Mouse (Mus musculus): Measurements from ENCODE around the gene Slc33a1.

The Slc33a1 gene

DNA sequence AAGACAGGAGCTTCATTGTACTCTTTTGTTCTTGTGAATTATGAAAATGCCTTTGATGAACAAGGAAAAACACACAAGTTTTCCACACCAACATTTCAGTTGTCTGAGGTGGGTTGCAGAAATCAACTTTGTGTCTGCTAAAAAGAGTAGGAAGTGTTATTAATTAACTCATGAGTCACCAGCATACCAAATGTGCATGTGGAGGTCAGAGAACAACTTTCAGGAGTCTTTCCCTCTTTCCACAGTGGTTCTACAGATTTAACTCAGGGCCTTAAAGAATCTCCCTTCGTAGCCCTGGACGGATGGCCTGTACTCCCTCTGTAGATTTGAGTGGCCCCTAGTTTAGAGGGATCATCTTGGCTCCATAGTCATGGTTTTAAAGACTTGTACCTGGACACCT is 60.4 kb downstream of the Slc33a1 start:
- H3K4me3 ChIP-seq (replicated peaks; ENCODE audit: low read length), result no peak overlapping the region
- no peak for TF ChIP-seq CTCF (conservative IDR thresholded peaks at IDR 0.05; ENCODE audit: low read length)
- TF ChIP-seq POU5F1 (IDR thresholded peaks at IDR 0.05; ENCODE audit: borderline replicate concordance, low read length), result no peak
- no peak for TF ChIP-seq NANOG (IDR thresholded peaks at IDR 0.05; ENCODE audit: borderline replicate concordance, low read length)
- peaks cover 27% of the 10 kb centered on the region for H3K4me1 ChIP-seq (replicated peaks; ENCODE audit: low read depth, low read length)
- H3K9me3 ChIP-seq (ENCODE audit: low read length), result no peaks in the 10 kb centered on the region
- no peaks in the 10 kb centered on the region for H3K36me3 ChIP-seq (ENCODE audit: insufficient read depth, low read length)
- peaks cover 9% of the 10 kb centered on the region for H3K27me3 ChIP-seq (ENCODE audit: insufficient read depth, low read length)

DNA sequence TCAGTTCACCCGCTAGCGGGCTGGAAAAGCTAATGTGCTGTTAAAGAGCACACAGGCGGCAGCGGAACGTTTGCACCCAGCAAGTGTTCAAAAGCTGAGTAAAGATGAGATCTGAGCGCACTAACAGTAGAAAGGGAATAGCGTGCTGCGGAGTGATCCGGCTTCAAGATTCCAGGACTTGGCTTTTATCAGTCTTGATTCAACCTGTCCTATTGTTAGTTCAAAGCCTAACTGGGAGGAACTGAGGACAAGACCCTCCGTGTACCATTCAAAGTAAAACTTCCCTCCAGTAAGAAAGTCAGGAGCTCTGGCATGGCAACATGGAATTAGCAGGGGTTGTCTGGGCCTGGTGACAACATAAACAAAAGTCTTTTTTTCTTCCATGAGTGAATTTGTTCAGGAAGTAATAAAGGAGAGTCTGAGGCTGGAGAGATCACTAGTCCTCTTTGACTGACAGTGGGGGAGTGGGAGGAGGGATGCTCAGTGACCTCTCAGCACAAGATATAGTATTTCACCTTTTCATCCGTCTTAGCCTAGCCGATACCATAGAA is 64.5 kb downstream of the Slc33a1 start:
- Histone ChIP-seq H3K4me1 (replicated peaks; ENCODE audit: low read depth, low read length) (peaks cover 29% of the 10 kb centered on the region), H3K9me3 (ENCODE audit: low read length) (no peaks in the 10 kb centered on the region), H3K27me3 (ENCODE audit: insufficient read depth, low read length) (peaks cover 4% of the 10 kb centered on the region; the same call in 1 of the 2 replicates), H3K36me3 (ENCODE audit: insufficient read depth, low read length) (no peaks in the 10 kb centered on the region), H3K4me3 (replicated peaks; ENCODE audit: low read length) (peak overlapping the region; percentile 92)
- TF ChIP-seq POU5F1 (IDR thresholded peaks at IDR 0.05; ENCODE audit: borderline replicate concordance, low read length) (no peak), CTCF (conservative IDR thresholded peaks at IDR 0.05; ENCODE audit: low read length) (no peak), NANOG (IDR thresholded peaks at IDR 0.05; ENCODE audit: borderline replicate concordance, low read length) (no peak)

GRCm38 (mm10) chr3:63899309-63899695 is 65.3 kb downstream of the Slc33a1 start, which contains the start of gene Plch1:
Plch1 (minus strand) TSS chr3:63899472.
- Histone ChIP-seq H3K27me3 (ENCODE audit: insufficient read depth, low read length) (peaks cover 4% of the 10 kb centered on the region; the same call in 1 of the 2 replicates), H3K4me3 (replicated peaks; ENCODE audit: low read length) (peak within 1 kb of the TSS; percentile 92), H3K36me3 (ENCODE audit: insufficient read depth, low read length) (no peaks in the 10 kb centered on the region), H3K4me1 (replicated peaks; ENCODE audit: low read depth, low read length) (peaks cover 22% of the 10 kb centered on the region), H3K9me3 (ENCODE audit: low read length) (no peaks in the 10 kb centered on the region)
- TF ChIP-seq CTCF (conservative IDR thresholded peaks at IDR 0.05; ENCODE audit: low read length), result no peak
- TF ChIP-seq NANOG (IDR thresholded peaks at IDR 0.05; ENCODE audit: borderline replicate concordance, low read length), result no peak
- no peak for TF ChIP-seq POU5F1 (IDR thresholded peaks at IDR 0.05; ENCODE audit: borderline replicate concordance, low read length)

DNA sequence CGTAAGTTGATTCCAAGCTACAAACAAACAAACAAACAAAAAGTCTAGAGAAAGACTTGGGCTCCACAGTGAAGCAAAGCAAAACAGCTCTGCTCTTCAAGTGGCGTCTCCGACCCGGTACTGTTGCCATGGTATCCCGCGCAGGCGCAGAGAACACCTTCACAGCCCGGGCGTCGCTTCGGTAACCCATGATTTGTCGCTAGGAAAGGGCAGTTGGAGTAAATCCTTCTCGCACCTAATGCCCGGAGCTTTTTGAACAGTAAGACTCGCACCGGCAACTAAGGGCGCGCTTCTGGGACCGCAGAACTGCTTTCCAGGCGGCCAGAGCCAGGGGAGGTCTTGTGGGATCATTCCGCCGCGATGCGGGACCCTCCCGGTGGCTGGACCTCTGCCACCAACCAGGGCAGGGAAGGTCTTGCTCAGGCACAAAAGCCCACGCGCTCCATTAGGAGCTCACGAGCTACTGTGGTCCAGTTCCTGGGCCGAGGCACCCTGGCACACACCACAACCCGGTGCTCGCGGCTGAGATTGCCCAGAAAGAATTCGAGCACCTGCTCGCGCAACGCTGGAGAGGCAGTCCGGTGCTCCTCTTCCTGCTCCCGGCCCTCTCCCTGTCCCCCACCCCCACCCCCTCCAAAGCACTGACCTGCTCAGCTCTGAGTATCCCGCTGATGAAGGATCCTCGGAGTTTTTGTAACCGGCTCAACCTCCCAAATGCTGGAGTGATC is 65.8 kb downstream of the Slc33a1 start:
- H3K27me3 ChIP-seq (ENCODE audit: insufficient read depth, low read length), result peaks cover 4% of the 10 kb centered on the region; the same call in 1 of the 2 replicates
- TF ChIP-seq NANOG (IDR thresholded peaks at IDR 0.05; ENCODE audit: borderline replicate concordance, low read length) (no peak), CTCF (conservative IDR thresholded peaks at IDR 0.05; ENCODE audit: low read length) (no peak), POU5F1 (IDR thresholded peaks at IDR 0.05; ENCODE audit: borderline replicate concordance, low read length) (no peak)
- peaks cover 19% of the 10 kb centered on the region for H3K4me1 ChIP-seq (replicated peaks; ENCODE audit: low read depth, low read length)
- H3K9me3 ChIP-seq (ENCODE audit: low read length), result no peaks in the 10 kb centered on the region
- H3K36me3 ChIP-seq (ENCODE audit: insufficient read depth, low read length), result no peaks in the 10 kb centered on the region
- peak overlapping the region; percentile 92 for H3K4me3 ChIP-seq (replicated peaks; ENCODE audit: low read length)

- TF ChIP-seq CTCF (conservative IDR thresholded peaks at IDR 0.05; ENCODE audit: low read length) (no peak), NANOG (IDR thresholded peaks at IDR 0.05; ENCODE audit: borderline replicate concordance, low read length) (no peak), POU5F1 (IDR thresholded peaks at IDR 0.05; ENCODE audit: borderline replicate concordance, low read length) (no peak)
- no peak overlapping the region for H3K4me3 ChIP-seq (replicated peaks; ENCODE audit: low read length)
Measured at GRCm38 (mm10) chr3:63897177-63897576, 67.4 kb downstream of the Slc33a1 start.

DNA sequence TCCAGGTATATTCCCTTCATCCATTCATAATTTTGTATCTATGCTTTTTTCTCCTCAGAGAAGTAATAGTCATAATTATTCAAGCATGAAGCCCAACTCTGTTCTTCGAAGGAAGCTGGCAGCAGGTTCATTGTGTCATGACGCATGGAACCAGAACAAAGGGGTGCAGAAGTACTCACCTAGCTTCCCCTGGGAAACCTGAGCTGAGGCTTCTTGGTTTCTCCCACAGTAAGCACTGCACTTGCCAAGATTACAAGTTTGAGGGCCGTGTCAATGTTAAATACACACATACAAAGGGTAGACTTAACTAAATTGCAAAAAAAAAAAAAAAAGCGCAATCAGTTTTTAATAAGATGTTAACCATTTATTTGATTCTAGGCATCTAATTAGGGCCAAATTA is 68.3 kb downstream of the Slc33a1 start:
- TF ChIP-seq CTCF (conservative IDR thresholded peaks at IDR 0.05; ENCODE audit: low read length) (no peak), POU5F1 (IDR thresholded peaks at IDR 0.05; ENCODE audit: borderline replicate concordance, low read length) (no peak), NANOG (IDR thresholded peaks at IDR 0.05; ENCODE audit: borderline replicate concordance, low read length) (no peak)
- Histone ChIP-seq H3K4me1 (replicated peaks; ENCODE audit: low read depth, low read length) (peaks cover 19% of the 10 kb centered on the region), H3K36me3 (ENCODE audit: insufficient read depth, low read length) (no peaks in the 10 kb centered on the region), H3K4me3 (replicated peaks; ENCODE audit: low read length) (no peak overlapping the region), H3K27me3 (ENCODE audit: insufficient read depth, low read length) (0 out of 2 replicates have a peak, but pooled peaks cover under 1% of the 10 kb centered on the region), H3K9me3 (ENCODE audit: low read length) (no peaks in the 10 kb centered on the region)

More at GRCm38 (mm10) chr3:63897177-63897576, 67.4 kb downstream of the Slc33a1 start:
- Histone ChIP-seq H3K27me3 (ENCODE audit: insufficient read depth, low read length) (peaks cover 4% of the 10 kb centered on the region; the same call in 1 of the 2 replicates), H3K9me3 (ENCODE audit: low read length) (no peaks in the 10 kb centered on the region), H3K4me1 (replicated peaks; ENCODE audit: low read depth, low read length) (peaks cover 19% of the 10 kb centered on the region), H3K36me3 (ENCODE audit: insufficient read depth, low read length) (no peaks in the 10 kb centered on the region)

DNA sequence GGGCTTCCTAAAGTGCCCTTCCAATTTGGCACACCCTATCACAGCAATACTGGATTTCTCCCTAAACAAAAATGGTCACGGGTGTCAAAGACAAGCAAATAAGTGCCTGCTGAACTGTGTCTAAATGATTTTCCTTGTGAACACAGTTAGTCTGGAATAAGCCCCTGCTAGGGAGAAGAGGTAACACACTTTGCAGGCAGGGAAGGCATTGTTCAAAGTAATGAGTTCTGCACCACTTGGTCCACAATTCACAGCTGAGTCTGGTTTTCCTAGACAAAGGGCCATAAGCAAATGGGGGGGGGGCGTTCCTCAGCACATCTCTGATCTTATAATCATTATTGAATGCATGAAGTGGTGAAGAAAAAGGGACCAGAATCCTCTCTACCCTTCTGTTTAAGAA is 68.8 kb downstream of the Slc33a1 start:
- no peak overlapping the region for H3K4me3 ChIP-seq (replicated peaks; ENCODE audit: low read length)
- TF ChIP-seq POU5F1 (IDR thresholded peaks at IDR 0.05; ENCODE audit: borderline replicate concordance, low read length) (no peak), CTCF (conservative IDR thresholded peaks at IDR 0.05; ENCODE audit: low read length) (no peak), NANOG (IDR thresholded peaks at IDR 0.05; ENCODE audit: borderline replicate concordance, low read length) (no peak)
- peaks cover 19% of the 10 kb centered on the region for H3K4me1 ChIP-seq (replicated peaks; ENCODE audit: low read depth, low read length)
- no peaks in the 10 kb centered on the region for H3K27me3 ChIP-seq (ENCODE audit: insufficient read depth, low read length)
- H3K36me3 ChIP-seq (ENCODE audit: insufficient read depth, low read length), result no peaks in the 10 kb centered on the region
- H3K9me3 ChIP-seq (ENCODE audit: low read length), result no peaks in the 10 kb centered on the region

- Histone ChIP-seq H3K9me3 (ENCODE audit: low read length) (no peaks in the 10 kb centered on the region), H3K36me3 (ENCODE audit: insufficient read depth, low read length) (no peaks in the 10 kb centered on the region), H3K27me3 (ENCODE audit: insufficient read depth, low read length) (no peaks in the 10 kb centered on the region), H3K4me1 (replicated peaks; ENCODE audit: low read depth, low read length) (peaks cover 7% of the 10 kb centered on the region; the same call in 1 of the 2 replicates), H3K4me3 (replicated peaks; ENCODE audit: low read length) (no peak overlapping the region)
- TF ChIP-seq NANOG (IDR thresholded peaks at IDR 0.05; ENCODE audit: borderline replicate concordance, low read length) (no peak), CTCF (conservative IDR thresholded peaks at IDR 0.05; ENCODE audit: low read length) (no peak), POU5F1 (IDR thresholded peaks at IDR 0.05; ENCODE audit: borderline replicate concordance, low read length) (no peak)
Measured at GRCm38 (mm10) chr3:63893677-63894076, 70.9 kb downstream of the Slc33a1 start.
